Comparison of ENCODE assay signal across 8 mouse cellular contexts in the genomic region with DNA sequence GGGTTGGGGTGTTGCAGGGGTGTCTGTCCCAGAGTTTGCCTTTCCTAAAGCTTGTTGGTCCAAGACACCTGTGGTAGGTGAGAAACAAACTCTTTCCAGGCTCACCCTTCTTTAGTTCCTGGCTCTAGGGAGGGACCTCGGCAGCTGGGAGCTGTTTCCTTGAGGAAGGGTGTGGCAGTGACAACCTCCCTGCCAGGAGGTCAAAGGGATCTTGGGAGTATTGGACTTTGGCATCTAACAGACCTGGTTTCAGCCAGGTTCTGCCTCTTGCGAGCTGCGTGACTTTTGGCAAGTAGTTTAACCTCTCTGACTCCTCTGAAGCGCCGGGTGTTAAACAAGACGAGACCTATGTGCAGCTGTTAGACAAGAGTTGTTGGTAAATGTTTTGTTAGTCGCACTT. TPM values are rescaled to one million over a fixed set of nuclear protein-coding genes. Genes with fewer than 3 reads are reported as not detected.
DNase-seq lines count a peak whose midpoint lies in the region; ATAC-seq and TF ChIP-seq lines count a peak whose summit lies in the region.
"Had no signal": no experiment of that assay in that cellular context is flagged by ENCODE, and none has a peak within 500 bp of the region (broad histone marks: within the 10 kb centered on the region; RNA-seq: fewer than 3 reads in every experiment).

No protein-coding gene starts in this region.

- H3K4me3 ChIP-seq in embryonic facial prominence, embryonic 14.5 days (ENCODE audit: low read depth, low read length) = no peak overlapping the region
- peak overlapping the region; percentile 51 for H3K4me3 ChIP-seq in kidney, adult 2 months (ENCODE audit: insufficient read depth, low read depth, low read length)
- peak overlapping the region; percentile 11 for H3K4me3 ChIP-seq in liver, postnatal 0 days (ENCODE audit: low read depth, low read length)
- H3K4me3 ChIP-seq: midbrain, embryonic 12.5 days had no signal

- peak overlapping the region; percentile 38 for H3K4me2 ChIP-seq in embryonic facial prominence, embryonic 14.5 days (ENCODE audit: low read depth, low read length)
- H3K4me2 ChIP-seq in liver, postnatal 0 days (ENCODE audit: low read depth, low read length) = peak overlapping the region; percentile 35
- H3K4me2 ChIP-seq: midbrain, embryonic 12.5 days had no signal

- H3K4me1 ChIP-seq in embryonic facial prominence, embryonic 14.5 days (ENCODE audit: control insufficient read depth, insufficient read depth, low read length) = peaks cover 66% of the 10 kb centered on the region
- peaks cover 34% of the 10 kb centered on the region for H3K4me1 ChIP-seq in kidney, adult 2 months (ENCODE audit: control insufficient read depth, insufficient read depth, low read length)
- H3K4me1 ChIP-seq in liver, postnatal 0 days (ENCODE audit: insufficient read depth) = no peaks in the 10 kb centered on the region

- no peak for TF ChIP-seq POLR2A in kidney, adult 2 months (IDR thresholded peaks at IDR 0.05; ENCODE audit: low read depth, low read length)

- no peaks in the 10 kb centered on the region for H3K27me3 ChIP-seq in embryonic facial prominence, embryonic 14.5 days (replicated peaks; ENCODE audit: control insufficient read depth, insufficient read depth, low read length)
- no peaks in the 10 kb centered on the region for H3K27me3 ChIP-seq in kidney, adult 2 months (replicated peaks; ENCODE audit: control insufficient read depth, insufficient read depth, low read length)
- no peaks in the 10 kb centered on the region for H3K27me3 ChIP-seq in liver, postnatal 0 days (ENCODE audit: insufficient read depth, low read length)
- H3K27me3 ChIP-seq: midbrain, embryonic 12.5 days had no signal

- DNase-seq in NIH3T3 (ENCODE audit: low read depth) (peak; percentile 34), adipocyte (ENCODE audit: low spot score) (no peak)
- no peak for DNase-seq in embryonic facial prominence, embryonic 14.5 days (ENCODE audit: low spot score)
- peak; percentile 84 for DNase-seq in kidney, adult 2 months
- DNase-seq in liver, postnatal 0 days = no peak
- no peak for DNase-seq in cerebellum, adult 8-10 months
- no peak for DNase-seq in right cerebral cortex, postnatal 25 days

- no peak for TF ChIP-seq CTCF in kidney, adult 2 months (conservative IDR thresholded peaks at IDR 0.05; ENCODE audit: insufficient read depth, insufficient read length, low read depth, low read length)
- TF ChIP-seq CTCF in liver, postnatal 0 days (IDR thresholded peaks at IDR 0.05; ENCODE audit: low read depth) = no peak

- no peak overlapping the region for H3K9ac ChIP-seq in embryonic facial prominence, embryonic 14.5 days (ENCODE audit: low read depth, low read length)
- H3K9ac ChIP-seq in liver, postnatal 0 days (replicated peaks) = no peak overlapping the region
- H3K9ac ChIP-seq: midbrain, embryonic 12.5 days had no signal

- 63% methylated on average over 7 of the region's 7 CpGs for WGBS in embryonic facial prominence, embryonic 14.5 days
- 26% methylated on average over 7 of the region's 7 CpGs for WGBS in kidney, adult 2 months
- WGBS in liver, postnatal 0 days (ENCODE audit: insufficient replicate concordance) = 62% methylated on average over 7 of the region's 7 CpGs

- ATAC-seq in embryonic facial prominence, embryonic 14.5 days (ENCODE audit: low read depth) = no peak
- no peak for ATAC-seq in liver, postnatal 0 days

- H3K36me3 ChIP-seq in embryonic facial prominence, embryonic 14.5 days (ENCODE audit: control insufficient read depth, insufficient read depth, low read length) = no peaks in the 10 kb centered on the region
- no peaks in the 10 kb centered on the region for H3K36me3 ChIP-seq in kidney, adult 2 months (ENCODE audit: control insufficient read depth, insufficient read depth, low read length)
- no peaks in the 10 kb centered on the region for H3K36me3 ChIP-seq in liver, postnatal 0 days (replicated peaks; ENCODE audit: insufficient read depth, low read length)
- H3K36me3 ChIP-seq: midbrain, embryonic 12.5 days had no signal

- H3K9me3 ChIP-seq in embryonic facial prominence, embryonic 14.5 days (ENCODE audit: control insufficient read depth, low read length) = no peaks in the 10 kb centered on the region
- no peaks in the 10 kb centered on the region for H3K9me3 ChIP-seq in liver, postnatal 0 days (ENCODE audit: low read length)
- H3K9me3 ChIP-seq: midbrain, embryonic 12.5 days had no signal

- TF ChIP-seq EP300 in liver, postnatal 0 days (IDR thresholded peaks at IDR 0.05; ENCODE audit: low read depth) = no peak

- peak overlapping the region; percentile 88 for H3K27ac ChIP-seq in embryonic facial prominence, embryonic 14.5 days (replicated peaks; ENCODE audit: low read depth, low read length)
- peak overlapping the region; percentile 89 for H3K27ac ChIP-seq in kidney, adult 2 months (ENCODE audit: insufficient read depth, low read depth, low read length)
- H3K27ac ChIP-seq in liver, postnatal 0 days (ENCODE audit: low read depth) = peak overlapping the region; percentile 62; the same call in 1 of the 2 replicates
- H3K27ac ChIP-seq: midbrain, embryonic 12.5 days had no signal

RNA-seq across cellular contexts. Expression of a gene that starts 29.7 kb away (rescaled TPM):
- polyA plus RNA-seq in embryonic facial prominence, embryonic 14.5 days (2014; fragmentation: Nextera tagmentation; extraction: Ambion mirVana) = 9.1 and 10.8 TPM in 2 replicates
- polyA plus RNA-seq in kidney, adult 2 months (2012; rRNA removed) = 22.5 and 25.6 TPM in 2 replicates
- polyA plus RNA-seq in liver, postnatal 0 days (2015; fragmentation: Nextera tagmentation; extraction: Ambion mirVana) = 0.70 and 0.99 TPM in 2 replicates

RNA-seq across cellular contexts. Expression of a gene that starts 41.3 kb away (rescaled TPM):
- 0.47 TPM in 1 of 2 replicates, not detected in the other for polyA plus RNA-seq in embryonic facial prominence, embryonic 14.5 days (2014; fragmentation: Nextera tagmentation; extraction: Ambion mirVana)
- 0.10 and 0.14 TPM in 2 replicates for polyA plus RNA-seq in kidney, adult 2 months (2012; rRNA removed)
- polyA plus RNA-seq in liver, postnatal 0 days (2015; fragmentation: Nextera tagmentation; extraction: Ambion mirVana) = not detected in 2 replicates

Comparison
In these comparisons a context has a peak if more than half of its experiments do, and no peak if none do; other contexts are left out.
1. DNase-seq: peak in NIH3T3 (single experiment) and kidney, adult 2 months (single experiment); none in embryonic facial prominence, embryonic 14.5 days (single experiment), liver, postnatal 0 days (single experiment), adipocyte (single experiment), cerebellum, adult 8-10 months (single experiment) and right cerebral cortex, postnatal 25 days (single experiment).
2. Peak in every context shown above with its lines, with median percentiles within 50 percentile points of each other: H3K27ac ChIP-seq.